Comparison of ENCODE assay signal across 8 mouse cellular contexts in the genomic region with DNA sequence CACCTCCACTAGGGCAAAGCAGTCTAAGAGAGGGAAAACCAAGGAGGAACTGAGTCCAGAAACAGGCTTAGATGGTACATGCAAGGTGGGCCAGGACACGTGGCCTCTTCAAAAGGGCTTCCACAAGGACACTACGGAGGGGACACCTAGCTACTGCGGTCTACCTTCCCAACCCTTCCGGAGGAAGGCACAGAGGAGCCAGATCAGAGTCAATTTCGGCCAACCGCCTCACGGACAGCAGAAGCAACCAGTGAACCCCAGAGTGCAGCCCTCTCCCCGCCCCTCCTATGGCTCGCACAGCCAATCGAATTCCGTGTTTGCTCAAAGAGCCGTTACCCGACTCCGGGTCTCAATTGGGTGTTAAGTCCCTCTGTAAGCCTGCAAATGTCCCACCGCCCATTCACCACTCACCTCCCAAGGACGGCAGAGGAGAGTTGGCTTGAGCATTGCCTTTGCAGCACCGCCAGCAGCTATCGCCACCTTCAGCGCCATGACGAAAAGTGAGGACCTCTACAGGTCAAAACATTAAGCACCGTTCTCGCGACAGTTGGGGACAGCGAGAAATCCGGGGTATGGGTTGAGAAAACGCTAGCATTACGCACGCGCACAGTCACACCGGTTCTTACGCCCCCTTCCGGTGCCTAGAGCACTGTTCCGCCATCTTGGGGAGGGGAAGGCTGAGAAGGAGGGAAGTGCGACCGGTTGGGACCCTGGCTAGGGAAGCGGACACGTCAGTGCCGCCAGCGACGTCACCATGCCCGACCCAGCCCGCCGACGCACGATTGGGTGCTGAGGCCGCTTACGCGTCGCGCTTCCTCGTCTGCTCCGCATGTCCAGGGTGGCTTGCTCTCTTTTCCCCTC. TPM values are rescaled to one million over a fixed set of nuclear protein-coding genes. Genes with fewer than 3 reads are reported as not detected.
A peak's percentile ranks its signal among the peaks of the same experiment; 100 is the strongest.
DNase-seq lines count a peak whose midpoint lies in the region; ATAC-seq lines count a peak whose summit lies in the region.

TSS of gene Idh3g (minus strand) at position 534 of the 861 bp plus-strand sequence.
TSS of gene Ssr4 (plus strand) at position 665 of the 861 bp plus-strand sequence.

- no peaks in the 10 kb centered on the region; the same call in 1 of the 2 replicates for H3K27me3 ChIP-seq in heart, embryonic 13.5 days (replicated peaks)
- peaks cover 7% of the 10 kb centered on the region for H3K27me3 ChIP-seq in liver, embryonic 12.5 days (replicated peaks)
- H3K27me3 ChIP-seq in stomach, embryonic 15.5 days (replicated peaks), result no peaks in the 10 kb centered on the region

- H3K27ac ChIP-seq in brown adipose tissue, adult 24 weeks (replicated peaks; ENCODE audit: low read depth, low read length), result peak within 1 kb of the TSS; percentile 96
- peak within 1 kb of the TSS; percentile 91 for H3K27ac ChIP-seq in heart, embryonic 13.5 days (replicated peaks)
- H3K27ac ChIP-seq in liver, embryonic 12.5 days, result peak within 1 kb of the TSS; percentile 93
- H3K27ac ChIP-seq in stomach, embryonic 15.5 days, result peak within 1 kb of the TSS; percentile 93

- 4% methylated on average over 43 of the region's 52 CpGs for WGBS in heart, embryonic 13.5 days
- 9% methylated on average over 50 of the region's 52 CpGs for WGBS in liver, embryonic 12.5 days (ENCODE audit: insufficient replicate concordance)
- 16% methylated on average over 52 of the region's 52 CpGs for WGBS in stomach, embryonic 15.5 days

- H3K4me2 ChIP-seq in heart, embryonic 13.5 days, result peak within 1 kb of the TSS; percentile 78
- peak within 1 kb of the TSS; percentile 75 for H3K4me2 ChIP-seq in liver, embryonic 12.5 days
- H3K4me2 ChIP-seq in stomach, embryonic 15.5 days, result peak within 1 kb of the TSS; percentile 57

- peak within 1 kb of the TSS; percentile 89 for H3K4me3 ChIP-seq in brown adipose tissue, adult 24 weeks (ENCODE audit: insufficient read depth, low read depth, low read length)
- peak within 1 kb of the TSS; percentile 71 for H3K4me3 ChIP-seq in heart, embryonic 13.5 days
- H3K4me3 ChIP-seq in liver, embryonic 12.5 days, result peak within 1 kb of the TSS; percentile 71
- peak within 1 kb of the TSS; percentile 63 for H3K4me3 ChIP-seq in stomach, embryonic 15.5 days (replicated peaks)

- peak within 1 kb of the TSS; percentile 88 for H3K9ac ChIP-seq in heart, embryonic 13.5 days
- peak within 1 kb of the TSS; percentile 82 for H3K9ac ChIP-seq in liver, embryonic 12.5 days
- H3K9ac ChIP-seq in stomach, embryonic 15.5 days, result peak within 1 kb of the TSS; percentile 63

- peaks cover 2% of the 10 kb centered on the region; the same call in 1 of the 2 replicates for H3K4me1 ChIP-seq in brown adipose tissue, adult 24 weeks (ENCODE audit: control insufficient read depth, insufficient read depth, insufficient read length, low read length)
- peaks cover 22% of the 10 kb centered on the region for H3K4me1 ChIP-seq in heart, embryonic 13.5 days
- peaks cover 31% of the 10 kb centered on the region for H3K4me1 ChIP-seq in liver, embryonic 12.5 days
- peaks cover 10% of the 10 kb centered on the region; the same call in 1 of the 2 replicates for H3K4me1 ChIP-seq in stomach, embryonic 15.5 days

- H3K36me3 ChIP-seq in heart, embryonic 13.5 days, result peaks cover 41% of the 10 kb centered on the region
- peaks cover 40% of the 10 kb centered on the region for H3K36me3 ChIP-seq in liver, embryonic 12.5 days
- no peaks in the 10 kb centered on the region; the same call in 1 of the 2 replicates for H3K36me3 ChIP-seq in stomach, embryonic 15.5 days

- peak; percentile 96 for DNase-seq in CD4-positive, CD25-positive, alpha-beta regulatory T cell, adult 2 months (ENCODE audit: low read depth, low spot score)
- peak; percentile 64 for DNase-seq in fat pad, adult 2 months (ENCODE audit: extremely low read depth, low read depth, low spot score)
- DNase-seq in kidney, postnatal 10 days, result peak; percentile 94
- peak; percentile 94 to 95 for DNase-seq in natural killer cell, adult 2 months (ENCODE audit: low spot score in 2 of 2)

- ATAC-seq in heart, embryonic 13.5 days (ENCODE audit: extremely low read depth, insufficient number of reproducible peaks, low FRiP score, low TSS enrichment), result peak; percentile 96
- peak; percentile 93 for ATAC-seq in liver, embryonic 12.5 days
- ATAC-seq in stomach, embryonic 15.5 days (ENCODE audit: insufficient read depth, low FRiP score, low read depth), result peak; percentile 94

- H3K9me3 ChIP-seq in heart, embryonic 13.5 days, result no peaks in the 10 kb centered on the region
- no peaks in the 10 kb centered on the region for H3K9me3 ChIP-seq in liver, embryonic 12.5 days (replicated peaks)
- no peaks in the 10 kb centered on the region for H3K9me3 ChIP-seq in stomach, embryonic 15.5 days

RNA-seq across cellular contexts. Expression of gene Idh3g, which starts in this region (rescaled TPM):
- polyA plus RNA-seq in brown adipose tissue, adult 24 weeks (2012; ENCODE audit: insufficient read depth, insufficient read length, missing spikeins), result 1,669 and 1,851 TPM in 2 replicates
- 344 and 399 TPM in 2 replicates for polyA plus RNA-seq in heart, embryonic 13.5 days (2015; fragmentation: Nextera tagmentation; extraction: Ambion mirVana)
- 141 TPM in 2 replicates for polyA plus RNA-seq in liver, embryonic 12.5 days (2016; fragmentation: Nextera tagmentation; extraction: Ambion mirVana)
- 202 and 211 TPM in 2 replicates for polyA plus RNA-seq in stomach, embryonic 15.5 days (2015; fragmentation: Nextera tagmentation; extraction: Ambion mirVana)

RNA-seq across cellular contexts. Expression of gene Ssr4, which starts in this region (rescaled TPM):
- 189 and 210 TPM in 2 replicates for polyA plus RNA-seq in brown adipose tissue, adult 24 weeks (2012; ENCODE audit: insufficient read depth, insufficient read length, missing spikeins)
- 151 and 163 TPM in 2 replicates for polyA plus RNA-seq in heart, embryonic 13.5 days (2015; fragmentation: Nextera tagmentation; extraction: Ambion mirVana)
- 162 and 173 TPM in 2 replicates for polyA plus RNA-seq in liver, embryonic 12.5 days (2016; fragmentation: Nextera tagmentation; extraction: Ambion mirVana)
- polyA plus RNA-seq in stomach, embryonic 15.5 days (2015; fragmentation: Nextera tagmentation; extraction: Ambion mirVana), result 253 and 266 TPM in 2 replicates

Comparison
In these comparisons a context has a peak if more than half of its experiments do, and no peak if none do; other contexts are left out.
1. Peak in every context shown above with its lines: DNase-seq, ATAC-seq, H3K4me3 ChIP-seq and H3K27ac ChIP-seq.